Mouse (Mus musculus): ENCODE results near the gene Kcnh5. TPM values are rescaled to one million over a fixed set of nuclear protein-coding genes. Genes with fewer than 3 reads are reported as not detected.
A peak's percentile ranks its signal among the peaks of the same experiment; 100 is the strongest.

The Kcnh5 gene
- total RNA-seq (2021), result 10 to 100 TPM; 10.5 to 11.7 TPM

DNA sequence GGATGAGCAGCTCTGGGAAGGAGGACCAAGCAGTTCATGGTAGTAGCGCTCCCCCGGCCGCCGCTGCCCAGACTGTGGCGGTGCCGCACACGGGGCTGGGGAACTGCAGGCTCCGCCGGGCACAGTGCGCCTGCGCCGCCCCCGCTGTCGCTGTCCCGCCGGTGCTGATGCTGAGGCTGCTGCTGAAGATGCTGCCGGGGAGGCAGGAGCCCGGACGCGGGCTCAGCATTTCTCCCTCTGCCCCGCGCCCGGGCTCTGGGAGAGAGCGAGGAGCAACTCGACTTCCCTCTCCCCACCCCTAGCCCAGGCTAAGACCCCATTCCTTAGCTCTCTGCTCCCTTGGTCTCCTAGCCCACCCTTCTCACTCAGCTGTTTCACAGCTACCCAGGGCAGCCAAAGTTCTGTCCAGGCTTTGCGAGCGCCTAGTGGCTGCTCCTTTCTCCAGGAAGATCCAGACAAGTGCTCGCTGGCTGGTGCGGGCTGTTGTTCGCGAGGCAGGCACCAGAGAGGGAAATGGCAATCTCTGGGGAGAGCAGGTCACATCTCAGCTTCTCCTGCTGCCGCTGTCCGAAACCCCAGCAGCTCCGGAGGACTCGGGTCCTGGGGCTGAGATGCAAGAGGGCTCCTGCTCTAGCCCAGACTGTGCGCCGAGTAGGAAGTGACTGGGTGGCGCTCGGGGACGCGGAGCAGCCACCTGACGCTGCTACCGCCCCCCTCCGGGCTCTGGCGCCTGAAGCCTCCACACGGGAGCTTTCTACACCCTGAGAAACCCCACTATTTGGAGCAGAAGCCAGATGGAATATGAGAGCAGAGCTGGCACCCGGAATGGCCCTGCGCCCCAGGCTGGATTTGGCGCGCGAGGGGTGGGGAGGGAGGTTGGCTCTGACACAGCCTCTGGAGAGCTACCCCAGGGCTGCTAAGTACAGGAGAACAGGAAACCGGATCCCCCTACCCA lies at the start of gene Kcnh5:
Kcnh5 (minus strand) TSS at position 642 of the 955 bp plus-strand sequence.
- DNase-seq (ENCODE audit: extremely low spot score in 1 of 2, low spot score in 1 of 2), result peak; percentile 44 to 57

DNA sequence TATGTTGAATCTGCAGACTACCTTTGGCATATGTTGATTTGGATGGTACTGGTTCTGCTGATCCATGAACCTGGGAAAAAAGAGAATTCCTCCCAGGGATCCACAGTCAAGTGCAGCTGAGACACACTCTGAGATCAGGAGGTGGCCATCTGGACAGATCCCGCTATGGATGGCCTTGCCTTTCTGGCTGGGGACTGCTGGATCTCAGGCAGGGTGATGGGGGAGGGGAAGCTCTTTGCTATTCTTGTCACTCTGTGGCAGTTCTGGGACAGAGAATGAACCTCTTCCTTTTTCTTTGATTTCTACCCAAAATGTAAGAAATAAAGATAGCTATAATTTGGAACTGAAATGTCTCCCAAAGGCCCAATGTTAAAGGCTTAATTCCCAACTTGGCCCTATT lies 46.8 kb upstream of the Kcnh5 start:
- no peak for DNase-seq (ENCODE audit: extremely low spot score in 1 of 2, low spot score in 1 of 2)

DNA sequence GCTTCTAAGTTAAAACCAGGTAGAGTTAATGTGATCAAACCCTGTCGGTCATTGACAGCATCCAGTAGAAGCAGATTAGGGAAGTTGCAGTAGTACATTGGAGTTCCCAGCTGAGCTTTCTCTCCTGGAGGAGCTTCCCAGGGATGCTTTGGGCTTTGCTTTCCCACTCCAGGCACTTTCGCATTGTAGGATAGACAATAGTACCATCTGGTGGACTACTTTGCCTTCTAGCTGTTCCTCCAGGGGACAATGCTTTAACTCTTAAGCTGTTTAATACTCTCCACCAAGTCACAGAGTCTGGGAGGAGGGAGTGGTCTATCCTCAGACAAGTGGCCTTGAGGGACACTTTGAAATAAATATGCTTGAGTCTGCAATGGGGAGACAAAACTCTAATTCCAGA lies 12.3 kb upstream of the Kcnh5 start:
- DNase-seq (ENCODE audit: extremely low spot score in 1 of 2, low spot score in 1 of 2), result no peak

DNA sequence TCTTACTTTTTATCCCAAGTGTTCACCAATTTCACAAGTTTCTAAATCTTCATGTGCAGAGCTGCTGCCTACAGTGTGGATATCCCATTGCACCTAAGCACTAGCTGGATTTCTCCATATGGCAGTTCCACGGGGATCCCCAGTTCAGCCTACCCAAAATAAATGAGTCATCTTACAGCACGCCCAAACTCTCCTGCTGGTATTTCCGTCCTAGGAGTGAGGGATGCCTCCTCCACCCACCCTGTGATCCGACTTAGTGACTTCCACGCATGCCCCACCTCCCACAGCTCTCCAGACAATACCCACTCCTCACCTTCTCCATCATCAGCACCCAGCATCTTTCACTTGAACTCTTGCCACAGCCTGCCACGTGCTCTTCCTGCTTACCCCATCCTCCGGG lies 5.5 kb upstream of the Kcnh5 start:
- no peak for DNase-seq (ENCODE audit: extremely low spot score in 1 of 2, low spot score in 1 of 2)

DNA sequence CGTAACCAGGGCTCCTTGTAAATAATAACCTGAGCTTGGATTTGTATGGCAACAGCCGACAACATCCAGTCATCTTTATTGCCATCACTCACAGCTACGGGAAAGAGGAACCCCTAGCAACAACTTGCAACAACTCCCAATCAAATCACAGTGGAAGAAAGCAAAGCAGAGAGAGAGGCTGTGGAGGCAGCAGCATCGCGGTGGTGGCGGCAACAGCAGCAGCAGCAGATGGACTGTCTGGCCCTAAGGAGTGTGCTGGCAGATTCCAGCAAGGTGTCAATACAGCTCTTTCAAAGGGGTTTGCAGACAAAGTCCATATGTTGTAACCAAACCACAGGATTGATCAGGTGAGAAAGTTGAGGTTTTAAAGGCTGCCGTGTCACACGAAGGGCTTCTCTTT lies 2.4 kb upstream of the Kcnh5 start:
- DNase-seq (ENCODE audit: extremely low spot score in 1 of 2, low spot score in 1 of 2), result no peak

DNA sequence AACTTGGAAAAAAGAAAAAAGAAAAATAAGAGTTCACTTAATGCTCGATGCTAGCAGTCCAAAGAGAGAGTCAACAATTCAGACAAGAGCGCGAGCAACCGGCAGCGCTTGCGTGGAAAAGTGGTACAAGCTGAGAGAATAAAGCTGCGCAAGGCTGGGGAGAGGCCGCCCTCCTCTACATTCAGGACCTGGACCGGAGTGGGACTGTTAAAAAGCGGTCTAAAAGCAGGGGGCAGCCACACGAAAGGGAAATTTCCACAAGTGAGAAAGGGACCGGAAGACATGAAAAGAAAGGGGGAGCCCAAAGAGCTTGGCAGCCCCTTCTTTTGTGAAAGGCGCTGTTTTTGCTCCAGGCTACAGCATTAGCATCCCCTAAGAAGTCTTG lies 506 bp upstream of the Kcnh5 start:
- no peak for DNase-seq (ENCODE audit: extremely low spot score in 1 of 2, low spot score in 1 of 2)

DNA sequence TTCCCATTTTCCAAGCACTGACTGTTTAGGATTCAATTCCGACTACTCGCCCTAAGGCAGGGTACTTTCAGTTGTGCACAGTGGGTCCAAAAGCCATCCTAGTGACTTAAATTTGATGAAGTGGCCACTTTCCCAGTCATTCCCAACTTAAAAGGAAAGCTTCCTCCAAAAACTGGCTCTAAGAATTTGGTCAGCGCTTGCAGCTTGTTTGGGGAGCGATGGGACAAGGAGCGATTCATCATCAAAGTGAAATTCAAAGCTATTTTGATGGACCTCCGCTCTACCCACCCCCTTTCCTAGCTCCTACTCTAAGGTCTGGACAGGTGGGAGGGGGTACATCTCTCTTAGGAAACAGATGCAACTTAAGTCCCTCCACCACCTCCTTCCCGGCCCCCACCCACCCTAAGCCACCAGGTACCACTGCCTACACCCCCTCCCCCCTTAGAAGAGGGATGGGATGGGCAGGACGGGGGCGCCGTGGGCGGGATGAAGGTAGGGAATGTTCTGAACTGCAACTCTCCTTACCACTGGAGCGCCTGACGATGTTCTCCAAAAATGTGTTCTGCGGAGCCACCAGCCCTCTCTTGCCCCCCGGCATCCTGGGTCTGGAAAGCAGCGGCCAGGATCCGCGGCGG lies 1.1 kb downstream of the Kcnh5 start:
- no peak for DNase-seq (ENCODE audit: extremely low spot score in 1 of 2, low spot score in 1 of 2)

DNA sequence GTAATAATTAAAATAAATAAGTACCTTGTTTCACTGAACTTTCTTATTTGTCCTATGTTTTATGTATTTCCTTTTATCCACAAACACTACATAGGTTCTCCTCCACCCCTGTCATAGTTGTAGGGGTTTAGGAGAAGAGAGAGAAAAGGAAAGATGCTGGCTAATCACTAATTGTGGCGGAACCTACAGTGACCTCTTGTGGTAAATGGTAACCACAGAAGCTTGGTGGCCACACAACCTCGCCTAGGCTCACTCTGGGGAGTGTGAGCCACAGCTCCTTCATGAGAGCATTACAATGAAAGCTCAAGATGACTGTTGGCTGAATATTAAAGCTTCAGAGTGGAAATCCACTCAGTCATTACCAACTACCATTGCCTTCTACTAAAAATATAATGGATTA lies 6.2 kb downstream of the Kcnh5 start:
- DNase-seq (ENCODE audit: extremely low spot score in 1 of 2, low spot score in 1 of 2), result no peak

DNA sequence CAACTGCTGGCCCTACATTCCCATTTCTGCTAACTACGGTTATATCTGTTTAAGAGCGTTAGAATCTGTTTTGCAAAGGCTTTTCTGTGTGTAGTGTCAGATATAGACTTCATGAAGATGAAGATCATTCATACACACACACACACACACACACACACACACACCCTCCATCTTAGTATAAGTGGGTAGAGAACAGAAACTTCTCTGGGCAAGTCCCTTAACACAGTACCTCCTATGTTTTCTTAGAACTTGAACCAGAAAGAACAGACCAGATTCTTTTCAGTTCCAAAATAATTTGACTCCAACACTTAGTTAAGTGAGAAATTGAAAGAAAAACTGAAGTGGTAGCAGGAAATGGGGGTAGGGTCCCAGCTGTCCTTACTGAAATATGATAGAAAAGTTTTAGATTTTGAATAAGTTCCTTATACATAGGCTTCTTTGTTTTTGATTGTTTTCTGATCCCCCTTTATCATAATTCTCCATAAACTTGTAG lies 24.0 kb downstream of the Kcnh5 start:
- no peak for DNase-seq (ENCODE audit: extremely low spot score in 1 of 2, low spot score in 1 of 2)

DNA sequence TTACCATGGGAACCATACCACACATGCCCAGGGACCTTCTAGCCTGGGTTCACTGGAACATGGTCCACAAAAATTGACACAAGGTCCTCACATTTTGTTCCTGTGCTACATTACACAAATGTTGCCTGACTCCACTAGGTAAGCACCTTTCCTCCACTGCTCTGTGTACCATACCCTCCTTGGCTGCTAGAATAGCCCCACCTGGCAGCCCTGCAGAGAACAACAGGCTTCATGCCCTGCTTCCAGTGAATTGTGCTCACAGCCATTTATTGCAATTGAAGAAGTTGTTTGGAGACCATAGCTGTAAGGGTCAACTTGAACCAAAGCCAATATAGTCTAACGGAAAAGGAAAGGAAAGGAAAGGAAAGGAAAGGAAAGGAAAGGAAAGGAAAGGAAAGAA lies 37.3 kb downstream of the Kcnh5 start:
- no peak for DNase-seq (ENCODE audit: extremely low spot score in 1 of 2, low spot score in 1 of 2)

DNA sequence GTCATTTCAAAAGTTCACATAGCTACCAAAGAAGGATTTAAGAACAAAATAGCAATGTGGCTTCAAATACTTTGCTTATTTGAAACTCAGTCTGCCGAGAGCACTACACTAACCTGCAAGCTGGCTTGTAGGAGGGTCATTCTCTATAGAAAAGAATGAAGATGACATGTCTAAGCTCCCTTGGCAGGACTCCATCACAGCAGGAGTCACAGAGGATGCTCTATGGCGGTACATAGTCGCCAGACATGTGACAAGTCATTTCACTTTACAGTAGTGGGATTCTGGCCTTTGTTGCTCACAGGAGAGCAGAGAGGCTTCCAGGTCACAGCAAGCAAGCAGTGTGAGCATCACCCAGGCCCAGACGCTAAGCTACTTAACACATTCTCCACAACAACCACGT lies 85.2 kb downstream of the Kcnh5 start:
- no peak for DNase-seq (ENCODE audit: extremely low spot score in 1 of 2, low spot score in 1 of 2)

DNA sequence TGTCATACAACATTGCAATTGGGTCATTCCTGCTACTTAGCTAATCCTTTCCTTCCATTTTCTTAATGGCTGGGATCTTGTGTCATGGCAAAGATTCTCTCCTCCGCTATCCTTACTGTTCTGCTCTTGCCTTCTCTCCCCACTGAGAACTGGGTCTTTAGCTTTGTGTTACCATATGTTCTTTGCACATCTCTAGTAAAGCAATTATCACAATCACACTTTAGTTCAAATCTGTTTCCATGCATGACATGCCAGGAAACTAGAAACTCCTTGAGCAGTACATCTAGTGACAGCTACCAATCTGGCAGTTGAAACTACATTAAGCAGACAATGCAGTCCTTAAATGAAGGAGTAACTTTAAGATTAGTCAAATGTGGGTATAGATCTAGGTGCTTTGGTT lies 86.2 kb downstream of the Kcnh5 start:
- DNase-seq (ENCODE audit: extremely low spot score in 1 of 2, low spot score in 1 of 2), result no peak

DNA sequence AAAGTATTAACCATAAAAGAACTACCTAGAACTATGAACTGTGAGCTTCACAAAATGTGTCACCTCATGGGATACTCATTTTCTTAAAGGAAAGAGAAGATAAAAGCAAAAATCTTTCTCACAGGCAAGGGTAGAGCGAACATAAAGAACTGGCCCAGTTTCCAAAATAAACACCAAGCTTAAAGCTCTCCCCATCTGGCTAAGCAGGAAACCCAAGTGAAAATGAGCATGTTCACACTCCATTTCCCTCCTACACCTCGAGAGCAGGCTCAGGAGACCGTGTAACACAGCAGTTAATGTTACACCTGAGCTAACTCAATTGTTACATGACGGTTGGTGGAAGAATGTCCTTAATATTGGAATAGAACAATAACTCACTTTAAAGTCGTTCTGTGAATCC lies 100.0 kb downstream of the Kcnh5 start:
- DNase-seq (ENCODE audit: extremely low spot score in 1 of 2, low spot score in 1 of 2), result no peak

DNA sequence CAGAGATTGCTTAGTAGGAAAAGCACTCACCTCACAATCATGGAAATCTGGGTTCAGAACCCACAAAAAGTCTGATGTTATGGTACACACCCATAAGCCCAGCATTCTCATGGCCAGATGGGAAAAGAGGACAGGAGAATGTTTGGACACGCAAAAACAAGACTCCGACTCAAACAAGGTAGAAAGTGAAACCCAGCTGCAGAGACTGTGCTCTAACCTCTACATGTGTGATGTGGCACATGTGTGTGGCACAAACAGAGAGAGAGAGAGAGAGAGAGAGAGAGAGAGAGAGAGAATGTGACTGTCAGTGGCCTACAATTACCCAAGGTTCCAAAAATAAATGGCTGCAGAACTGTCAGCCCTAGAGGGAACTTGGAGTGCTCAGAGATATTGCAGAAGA lies 106.1 kb downstream of the Kcnh5 start:
- DNase-seq (ENCODE audit: extremely low spot score in 1 of 2, low spot score in 1 of 2), result no peak

DNA sequence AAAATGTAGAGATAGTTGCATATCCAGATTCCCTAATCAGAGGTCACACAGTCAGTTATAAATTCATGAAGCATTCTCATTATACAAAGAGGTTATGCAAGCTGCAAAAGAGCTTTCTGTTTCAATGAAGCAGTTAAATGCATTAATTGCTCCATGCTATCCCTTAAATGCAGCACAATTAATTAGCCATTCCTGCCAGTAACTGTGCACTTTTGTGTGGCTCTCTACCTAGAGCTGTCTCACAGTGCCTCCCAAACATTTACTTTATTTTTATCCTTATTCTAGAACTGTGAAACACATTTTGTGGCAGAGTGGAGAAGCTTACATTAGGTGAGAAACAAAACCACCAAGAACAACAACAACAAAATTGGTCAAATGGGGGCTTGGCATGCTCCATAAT lies 114.6 kb downstream of the Kcnh5 start:
- no peak for DNase-seq (ENCODE audit: extremely low spot score in 1 of 2, low spot score in 1 of 2)

DNA sequence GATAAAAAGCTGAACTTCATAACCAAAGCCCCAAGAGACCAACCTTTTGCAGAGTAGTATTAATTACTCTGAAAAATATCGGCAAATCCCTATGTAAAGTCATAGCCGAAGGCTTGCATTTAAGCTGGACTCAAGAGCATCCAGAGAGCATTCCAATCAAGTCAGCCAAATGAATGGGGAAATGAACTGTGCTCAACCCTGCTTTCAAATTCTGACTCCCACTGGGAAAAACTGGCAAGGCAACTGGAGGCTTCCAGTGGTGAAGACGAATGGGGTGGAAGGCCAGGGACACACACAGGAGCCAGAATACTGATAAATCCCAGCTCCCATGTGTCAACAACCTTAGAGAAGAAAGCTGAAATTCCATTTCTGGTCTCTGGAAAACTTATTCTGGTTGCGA lies 115.4 kb downstream of the Kcnh5 start:
- no peak for DNase-seq (ENCODE audit: extremely low spot score in 1 of 2, low spot score in 1 of 2)

DNA sequence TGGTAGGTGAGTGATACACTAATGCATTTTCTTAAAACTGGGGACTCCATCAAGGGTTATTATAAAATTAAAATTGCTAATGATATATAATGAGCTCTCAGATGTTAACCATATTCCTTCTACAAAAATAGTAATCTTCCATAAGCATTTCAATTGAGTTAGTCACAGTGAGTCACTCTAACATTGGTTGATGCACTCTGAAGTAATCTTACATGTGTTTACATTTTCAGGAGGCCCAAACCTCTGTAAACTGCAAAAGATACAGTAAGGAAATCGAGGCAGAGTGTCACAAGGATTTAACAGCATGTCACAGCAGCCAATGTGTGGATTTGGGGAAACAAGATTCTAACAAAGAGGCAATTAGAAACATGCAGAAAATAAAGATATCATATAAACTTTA lies 123.4 kb downstream of the Kcnh5 start:
- DNase-seq (ENCODE audit: extremely low spot score in 1 of 2, low spot score in 1 of 2), result no peak

DNA sequence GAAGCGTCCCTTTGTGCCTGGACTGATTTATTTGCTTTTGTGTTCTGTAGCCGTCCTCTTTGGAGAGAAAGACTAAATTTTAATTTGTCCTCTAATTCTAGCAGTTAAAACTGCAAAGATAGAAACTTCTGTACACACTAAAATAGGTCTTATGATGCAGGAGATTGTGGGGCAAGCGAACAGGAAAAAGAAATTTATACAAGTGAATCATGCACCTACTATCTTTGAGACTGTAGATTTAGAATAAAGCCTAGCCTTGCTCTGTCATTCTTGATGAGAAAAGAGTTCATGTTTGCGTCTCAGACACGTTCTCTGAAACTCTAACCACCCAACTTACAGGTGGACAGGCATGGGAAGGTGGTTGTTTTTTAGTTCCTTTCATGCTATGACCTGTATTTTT lies 140.4 kb downstream of the Kcnh5 start:
- no peak for DNase-seq (ENCODE audit: extremely low spot score in 1 of 2, low spot score in 1 of 2)

DNA sequence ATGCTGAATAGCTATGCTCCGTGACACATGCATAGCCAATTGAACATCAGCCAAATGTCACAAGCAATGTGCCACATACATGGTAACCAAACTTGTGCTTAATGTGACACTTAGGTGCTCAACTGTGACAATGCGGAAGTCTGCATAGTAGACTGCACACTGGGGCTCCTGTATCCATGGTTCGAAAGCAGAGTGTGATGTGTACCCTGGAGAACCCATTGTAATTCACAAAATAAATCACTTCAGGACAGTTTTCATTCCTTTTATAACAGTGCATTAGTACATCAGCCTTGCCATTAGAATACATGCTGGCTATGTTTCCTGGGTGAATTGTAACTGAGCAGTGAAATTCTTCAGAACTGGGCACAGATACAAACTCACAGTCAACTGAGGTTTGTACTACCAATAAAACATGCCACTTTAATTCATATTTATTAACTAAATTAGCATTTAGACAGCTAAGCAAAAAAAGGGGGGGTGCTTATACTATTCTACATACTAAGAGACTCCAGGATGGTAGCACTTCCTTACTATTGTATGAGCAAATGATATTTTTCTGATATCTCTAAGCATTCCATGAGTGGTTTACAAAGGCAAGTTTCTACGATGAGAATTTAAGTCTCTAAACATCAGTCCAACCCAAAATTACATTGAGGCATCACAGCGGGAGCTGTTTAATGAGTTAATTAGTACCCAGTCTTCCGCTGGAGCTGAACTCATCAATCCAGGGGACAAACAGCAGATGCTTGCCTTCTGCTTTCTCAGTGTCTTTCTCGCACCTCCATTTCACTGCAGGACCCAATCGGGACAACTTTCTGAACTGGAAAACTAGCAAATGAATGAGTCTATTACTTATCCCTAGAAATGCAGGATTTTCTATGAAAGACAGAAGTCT lies 144.9 kb downstream of the Kcnh5 start:
- DNase-seq (ENCODE audit: extremely low spot score in 1 of 2, low spot score in 1 of 2), result no peak

DNA sequence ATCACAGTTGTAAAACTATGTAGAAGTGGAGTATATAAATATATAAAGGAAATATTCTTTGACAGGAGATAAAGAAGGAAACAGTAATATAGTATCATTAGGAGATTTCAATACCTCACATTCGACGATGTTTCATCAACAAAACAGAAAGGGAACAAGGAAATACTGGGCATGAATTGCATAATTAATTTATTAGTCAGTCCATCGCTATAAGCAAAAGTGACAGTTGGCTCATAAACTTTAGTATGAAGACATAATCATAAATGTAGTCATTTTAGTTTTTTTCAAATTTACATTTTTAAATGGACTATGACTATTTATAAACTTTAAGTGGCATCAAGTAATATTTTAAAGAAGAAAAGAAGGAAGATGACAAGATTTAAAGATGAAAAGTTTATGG lies 205.9 kb downstream of the Kcnh5 start:
- no peak for DNase-seq (ENCODE audit: extremely low spot score in 1 of 2, low spot score in 1 of 2)

DNA sequence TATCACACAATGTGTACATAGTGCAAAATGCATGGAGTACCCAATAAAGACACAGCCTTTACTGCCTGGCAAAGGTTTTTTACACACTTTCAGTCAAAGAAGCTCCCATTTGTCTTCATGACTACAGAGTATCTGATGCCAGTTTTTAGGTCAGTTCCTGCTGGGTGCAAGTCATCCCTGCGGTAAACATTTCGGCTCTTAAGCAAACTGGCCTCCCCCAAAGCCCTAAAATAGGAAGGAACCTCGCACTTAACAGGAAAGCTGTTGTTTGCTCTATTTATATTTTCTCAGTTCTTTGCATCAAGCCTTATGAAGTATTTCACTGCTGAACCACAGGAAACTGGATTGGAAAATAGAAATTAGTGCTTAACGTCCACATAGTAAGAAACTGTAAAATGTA lies 207.7 kb downstream of the Kcnh5 start:
- DNase-seq (ENCODE audit: extremely low spot score in 1 of 2, low spot score in 1 of 2), result no peak

Measured in layer of hippocampus, postnatal 25 days (tissue).